Mouse (Mus musculus) retina, postnatal 1 day (tissue): ENCODE results near the gene Mmrn2.
A peak's percentile ranks its signal among the peaks of the same experiment; 100 is the strongest.
"Not testable (repeated sequence)": the region's sequence is repeated elsewhere in the genome, so short reads cannot be mapped to it uniquely, and the experiment has no call there.

Experiments
- DNase-seq: peaks from one replicate; pipeline ENCODE4 v3.0.0-alpha.2; 2012

The Mmrn2 gene

GRCm38 (mm10) chr14:34410716-34411115 is 35.5 kb downstream of the Mmrn2 start:
- no peak for DNase-seq

- no peak for DNase-seq
Observed at GRCm38 (mm10) chr14:34412164-34412896, 37.1 kb downstream of the Mmrn2 start.

- DNase-seq = not testable (repeated sequence)
Observed at GRCm38 (mm10) chr14:34416946-34417345, 41.7 kb downstream of the Mmrn2 start.

- DNase-seq = peak; percentile 56
Observed at GRCm38 (mm10) chr14:34417501-34417900, 42.2 kb downstream of the Mmrn2 start.

- no peak for DNase-seq
Observed at GRCm38 (mm10) chr14:34421078-34421477, 45.8 kb downstream of the Mmrn2 start.

GRCm38 (mm10) chr14:34428274-34428673 is 53.0 kb downstream of the Mmrn2 start:
- DNase-seq = no peak

GRCm38 (mm10) chr14:34429069-34429468 is 53.8 kb downstream of the Mmrn2 start:
- DNase-seq = no peak

- DNase-seq = no peak
Observed at GRCm38 (mm10) chr14:34440526-34441066, 65.3 kb downstream of the Mmrn2 start.

- DNase-seq = no peak
Observed at GRCm38 (mm10) chr14:34442531-34442930, 67.3 kb downstream of the Mmrn2 start.

GRCm38 (mm10) chr14:34444368-34444767 is 69.1 kb downstream of the Mmrn2 start:
- no peak for DNase-seq

GRCm38 (mm10) chr14:34444924-34445323 is 69.7 kb downstream of the Mmrn2 start:
- no peak for DNase-seq

- no peak for DNase-seq
Observed at GRCm38 (mm10) chr14:34445348-34445747, 70.1 kb downstream of the Mmrn2 start.

- DNase-seq = no peak
Observed at GRCm38 (mm10) chr14:34446624-34447023, 71.4 kb downstream of the Mmrn2 start.

- DNase-seq = no peak
Observed at GRCm38 (mm10) chr14:34447659-34448058, 72.4 kb downstream of the Mmrn2 start.

GRCm38 (mm10) chr14:34448398-34448797 is 73.1 kb downstream of the Mmrn2 start:
- DNase-seq = no peak

- no peak for DNase-seq
Observed at GRCm38 (mm10) chr14:34449807-34450206, 74.5 kb downstream of the Mmrn2 start.

GRCm38 (mm10) chr14:34450451-34450850 is 75.2 kb downstream of the Mmrn2 start:
- DNase-seq = no peak

GRCm38 (mm10) chr14:34451872-34452271 is 76.6 kb downstream of the Mmrn2 start:
- no peak for DNase-seq

GRCm38 (mm10) chr14:34453648-34454047 is 78.4 kb downstream of the Mmrn2 start:
- no peak for DNase-seq
